Mouse (Mus musculus): ENCODE results near the gene Diaph2. TPM values are rescaled to one million over a fixed set of nuclear protein-coding genes. Genes with fewer than 3 reads are reported as not detected.

Diaph2 gene
- polyA plus RNA-seq, 1 experiment from 2014 or later, result 8.3 TPM

DNA sequence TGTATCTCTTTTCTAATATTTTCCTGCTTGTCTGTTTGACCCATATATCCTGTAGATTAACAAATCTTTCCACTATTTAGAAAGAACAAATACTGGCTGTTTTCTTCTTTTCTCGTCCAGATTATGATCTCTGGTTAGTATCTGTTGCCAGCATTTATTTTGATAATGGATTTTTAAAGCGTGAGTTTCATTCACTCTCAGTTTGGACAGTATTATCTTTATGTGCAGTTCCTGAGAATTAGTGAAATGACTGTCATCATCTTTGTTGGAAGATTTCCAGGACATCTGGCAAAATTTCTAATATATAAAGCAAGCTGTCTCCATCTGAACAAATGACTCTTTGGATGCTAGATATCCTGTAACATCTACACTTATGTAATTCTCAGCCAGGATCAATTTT is 455.7 kb downstream of the Diaph2 start:
- Histone ChIP-seq H3K4me1 (no peaks in the 10 kb centered on the region), H3K27me3 (no peaks in the 10 kb centered on the region), H3K9ac (no peak overlapping the region), H3K27ac (no peak overlapping the region), H3K36me3 (no peaks in the 10 kb centered on the region), H3K9me3 (no peaks in the 10 kb centered on the region), H3K4me3 (no peak overlapping the region), H3K4me2 (no peak overlapping the region)
- ATAC-seq (ENCODE audit: borderline replicate concordance, extremely low read depth, low FRiP score, low TSS enrichment), result no peak
- WGBS, result 45% methylated on average over 2 of the region's 2 CpGs

DNA sequence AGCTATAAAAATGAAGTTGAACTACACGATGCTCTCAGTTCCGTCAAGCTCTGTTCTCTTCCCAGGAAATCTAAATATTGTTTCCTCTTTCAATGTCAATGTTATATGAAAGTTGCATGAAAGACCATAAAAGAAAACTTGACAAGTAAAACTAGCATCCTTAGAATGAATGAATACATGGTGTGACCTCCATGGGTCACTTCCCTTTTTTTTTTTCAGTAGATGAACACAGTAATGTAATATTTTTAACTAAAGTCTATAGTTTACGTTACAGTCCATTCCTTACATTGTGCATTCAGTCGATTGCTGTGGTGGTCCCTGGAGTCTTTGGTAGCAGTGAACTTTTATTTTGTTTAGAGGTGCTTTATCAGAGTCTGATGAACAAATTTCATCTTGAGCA is 462.7 kb downstream of the Diaph2 start:
- H3K4me1 ChIP-seq, result no peaks in the 10 kb centered on the region
- H3K4me2 ChIP-seq, result no peak overlapping the region
- H3K27me3 ChIP-seq, result no peaks in the 10 kb centered on the region
- ATAC-seq (ENCODE audit: borderline replicate concordance, extremely low read depth, low FRiP score, low TSS enrichment), result no peak
- 88% methylated on average over 4 of the region's 4 CpGs for WGBS
- H3K9me3 ChIP-seq, result no peaks in the 10 kb centered on the region
- no peak overlapping the region for H3K4me3 ChIP-seq
- H3K36me3 ChIP-seq, result no peaks in the 10 kb centered on the region
- no peak overlapping the region for H3K27ac ChIP-seq
- H3K9ac ChIP-seq, result no peak overlapping the region

DNA sequence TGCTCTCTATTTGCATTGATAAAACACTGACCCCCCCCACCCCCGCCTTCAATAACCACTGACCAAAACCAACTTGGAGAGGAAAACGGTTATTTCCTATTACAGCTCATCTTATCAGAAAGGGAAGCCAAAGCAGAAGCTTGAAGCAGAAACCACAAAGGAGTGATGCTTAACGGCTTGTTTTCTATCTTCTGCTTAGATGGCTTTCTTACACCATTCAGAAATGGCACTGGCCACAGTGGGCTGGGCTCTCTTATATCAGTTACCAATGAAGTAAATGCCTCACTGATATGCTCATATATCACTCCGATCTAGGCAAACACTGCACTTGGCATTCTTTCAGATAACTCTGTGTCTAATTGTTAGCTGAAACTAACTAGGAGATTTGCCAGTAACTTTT is 463.2 kb downstream of the Diaph2 start:
- H3K36me3 ChIP-seq, result no peaks in the 10 kb centered on the region
- no peaks in the 10 kb centered on the region for H3K9me3 ChIP-seq
- 60% methylated on average over 4 of the region's 4 CpGs for WGBS
- H3K4me2 ChIP-seq, result no peak overlapping the region
- no peak overlapping the region for H3K9ac ChIP-seq
- H3K27ac ChIP-seq, result no peak overlapping the region
- no peak for ATAC-seq (ENCODE audit: borderline replicate concordance, extremely low read depth, low FRiP score, low TSS enrichment)
- H3K4me1 ChIP-seq, result no peaks in the 10 kb centered on the region
- H3K4me3 ChIP-seq, result no peak overlapping the region
- H3K27me3 ChIP-seq, result no peaks in the 10 kb centered on the region

DNA sequence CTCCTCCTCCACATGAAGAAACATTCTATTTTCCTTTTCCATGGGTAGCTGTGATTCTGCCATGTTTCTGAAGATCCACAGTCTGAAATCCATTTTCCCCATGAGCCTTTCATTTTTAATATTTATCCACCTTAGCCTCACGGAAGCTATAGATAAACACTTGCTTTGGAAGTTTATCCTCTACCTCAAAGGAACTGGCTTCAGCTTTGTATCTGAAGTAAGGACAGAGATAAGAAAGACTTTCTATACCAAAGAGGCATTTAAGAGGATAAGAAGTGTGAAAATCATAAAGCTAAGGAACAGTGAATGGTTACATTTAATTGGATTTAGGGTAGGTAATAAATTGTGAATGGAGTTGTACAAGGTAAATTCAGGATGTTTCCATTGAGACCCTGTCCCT is 480.5 kb downstream of the Diaph2 start:
- Histone ChIP-seq H3K4me2 (no peak overlapping the region), H3K27ac (no peak overlapping the region), H3K4me1 (no peaks in the 10 kb centered on the region), H3K27me3 (no peaks in the 10 kb centered on the region), H3K4me3 (no peak overlapping the region), H3K36me3 (no peaks in the 10 kb centered on the region), H3K9ac (no peak overlapping the region), H3K9me3 (no peaks in the 10 kb centered on the region)
- 88% methylated on average over 1 of the region's 1 CpGs for WGBS
- ATAC-seq (ENCODE audit: borderline replicate concordance, extremely low read depth, low FRiP score, low TSS enrichment), result no peak

DNA sequence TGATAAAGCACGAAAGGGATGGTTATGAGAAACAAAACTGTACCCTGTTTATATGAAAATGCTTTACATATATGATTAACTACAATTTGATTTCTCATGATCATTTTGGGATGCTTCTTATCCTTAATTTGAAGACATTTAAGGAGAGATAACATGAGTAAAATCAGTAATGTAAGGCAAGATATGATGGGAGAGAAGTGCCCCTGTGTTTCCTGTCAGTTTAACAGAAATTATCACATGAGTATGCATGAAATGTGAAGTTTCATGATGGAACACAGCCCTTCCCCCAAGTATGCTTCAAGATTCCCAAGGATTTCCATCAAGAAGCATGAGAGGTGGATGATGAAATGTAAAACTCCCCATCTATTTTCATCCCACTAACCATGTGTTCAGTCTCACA is 485.6 kb downstream of the Diaph2 start:
- 64% methylated on average over 1 of the region's 1 CpGs for WGBS
- no peaks in the 10 kb centered on the region for H3K36me3 ChIP-seq
- no peaks in the 10 kb centered on the region for H3K27me3 ChIP-seq
- no peak overlapping the region for H3K4me3 ChIP-seq
- no peaks in the 10 kb centered on the region for H3K9me3 ChIP-seq
- no peaks in the 10 kb centered on the region for H3K4me1 ChIP-seq
- H3K9ac ChIP-seq, result no peak overlapping the region
- no peak overlapping the region for H3K4me2 ChIP-seq
- H3K27ac ChIP-seq, result no peak overlapping the region
- no peak for ATAC-seq (ENCODE audit: borderline replicate concordance, extremely low read depth, low FRiP score, low TSS enrichment)

DNA sequence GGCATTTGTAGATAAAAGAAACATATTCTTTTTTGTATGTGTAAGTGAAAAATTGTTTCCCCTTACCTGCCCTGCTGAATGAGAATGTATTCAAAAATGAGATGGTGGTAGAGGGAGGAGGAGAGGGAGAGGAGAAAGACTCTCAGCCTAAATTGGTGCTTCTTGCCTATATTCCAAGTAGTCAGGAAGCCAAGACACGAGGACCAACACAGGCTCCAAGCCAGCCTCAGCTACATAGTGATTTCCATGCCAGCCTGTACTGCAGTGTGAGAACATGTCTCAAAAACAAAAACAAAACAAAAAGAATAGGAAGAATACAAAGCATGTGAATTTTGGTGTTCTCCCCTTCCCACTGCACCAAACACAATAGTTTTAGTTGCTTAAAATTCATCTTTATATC is 497.1 kb downstream of the Diaph2 start:
- no peaks in the 10 kb centered on the region for H3K36me3 ChIP-seq
- no peak for ATAC-seq (ENCODE audit: borderline replicate concordance, extremely low read depth, low FRiP score, low TSS enrichment)
- no peak overlapping the region for H3K9ac ChIP-seq
- no peaks in the 10 kb centered on the region for H3K27me3 ChIP-seq
- H3K4me1 ChIP-seq, result no peaks in the 10 kb centered on the region
- H3K9me3 ChIP-seq, result no peaks in the 10 kb centered on the region
- no peak overlapping the region for H3K4me3 ChIP-seq
- no peak overlapping the region for H3K27ac ChIP-seq
- 56% methylated on average over 1 of the region's 1 CpGs for WGBS
- no peak overlapping the region for H3K4me2 ChIP-seq

DNA sequence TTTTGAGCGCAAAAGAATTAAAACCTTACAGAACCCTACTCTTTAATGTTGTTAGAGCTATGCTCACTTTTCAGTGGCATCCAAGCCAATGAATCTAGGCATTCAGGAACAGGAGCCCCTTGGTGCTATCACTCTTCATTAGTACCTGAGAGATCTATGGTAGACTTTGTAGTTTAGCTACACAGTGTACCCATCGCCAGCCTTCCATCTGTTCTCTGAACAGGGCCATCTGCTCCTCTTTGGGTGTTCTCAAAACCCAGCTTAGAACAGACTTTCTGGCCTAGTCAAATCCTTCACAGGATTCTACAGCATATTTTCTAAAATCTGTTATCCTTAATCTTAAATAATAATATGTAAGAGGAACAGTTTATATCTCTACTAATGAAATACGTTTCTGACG is 504.1 kb downstream of the Diaph2 start:
- H3K4me1 ChIP-seq, result no peaks in the 10 kb centered on the region
- H3K36me3 ChIP-seq, result no peaks in the 10 kb centered on the region
- no peak overlapping the region for H3K9ac ChIP-seq
- H3K4me3 ChIP-seq, result no peak overlapping the region
- no peak overlapping the region for H3K4me2 ChIP-seq
- WGBS, result 86% methylated on average over 4 of the region's 4 CpGs
- H3K27me3 ChIP-seq, result no peaks in the 10 kb centered on the region
- H3K27ac ChIP-seq, result no peak overlapping the region
- H3K9me3 ChIP-seq, result no peaks in the 10 kb centered on the region
- no peak for ATAC-seq (ENCODE audit: borderline replicate concordance, extremely low read depth, low FRiP score, low TSS enrichment)

DNA sequence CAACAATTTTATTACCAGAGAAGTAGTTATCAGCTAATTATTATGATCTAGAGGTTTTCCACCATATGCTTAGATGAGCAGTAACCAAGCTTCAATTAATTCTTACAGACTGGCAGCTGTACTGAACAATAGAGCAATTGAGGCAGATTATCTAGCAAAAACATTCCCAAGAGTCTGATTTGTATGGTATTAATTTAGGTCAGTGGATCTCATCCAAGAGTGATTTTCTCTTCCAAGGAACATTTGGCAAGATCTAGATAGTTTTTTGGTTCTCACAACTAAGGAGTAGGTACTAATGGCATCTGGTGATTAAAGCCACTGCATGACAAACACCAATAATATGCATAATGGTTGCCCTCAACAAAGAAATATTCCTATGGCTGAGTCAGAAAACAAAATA is 516.2 kb downstream of the Diaph2 start:
- Histone ChIP-seq H3K27ac (no peak overlapping the region), H3K4me1 (no peaks in the 10 kb centered on the region), H3K36me3 (no peaks in the 10 kb centered on the region), H3K4me2 (no peak overlapping the region), H3K9ac (no peak overlapping the region), H3K9me3 (no peaks in the 10 kb centered on the region), H3K4me3 (no peak overlapping the region), H3K27me3 (no peaks in the 10 kb centered on the region)
- no peak for ATAC-seq (ENCODE audit: borderline replicate concordance, extremely low read depth, low FRiP score, low TSS enrichment)

DNA sequence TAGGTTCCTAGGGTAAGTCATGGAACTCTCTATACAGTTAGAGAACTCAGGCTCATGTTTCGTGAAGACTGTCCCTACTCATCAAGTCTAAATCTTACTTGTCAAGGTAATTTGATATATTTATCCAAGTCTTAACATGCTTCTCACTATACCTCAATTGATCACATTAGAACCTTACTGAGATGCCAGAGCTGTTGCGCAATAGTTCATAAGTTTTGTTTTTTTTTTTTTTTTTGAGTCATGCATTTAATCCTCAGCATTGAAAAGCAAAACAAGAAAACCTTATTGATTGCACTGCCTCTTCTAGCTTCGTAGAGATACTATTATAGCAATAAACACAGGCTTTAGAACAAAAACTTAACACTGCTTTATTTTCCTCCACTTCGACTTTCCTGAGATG is 529.6 kb downstream of the Diaph2 start:
- no peak overlapping the region for H3K27ac ChIP-seq
- no peaks in the 10 kb centered on the region for H3K9me3 ChIP-seq
- ATAC-seq (ENCODE audit: borderline replicate concordance, extremely low read depth, low FRiP score, low TSS enrichment), result no peak
- no peaks in the 10 kb centered on the region for H3K27me3 ChIP-seq
- H3K9ac ChIP-seq, result no peak overlapping the region
- no peaks in the 10 kb centered on the region for H3K4me1 ChIP-seq
- 73% methylated on average over 4 of the region's 4 CpGs for WGBS
- H3K4me3 ChIP-seq, result no peak overlapping the region
- H3K4me2 ChIP-seq, result no peak overlapping the region
- no peaks in the 10 kb centered on the region for H3K36me3 ChIP-seq

DNA sequence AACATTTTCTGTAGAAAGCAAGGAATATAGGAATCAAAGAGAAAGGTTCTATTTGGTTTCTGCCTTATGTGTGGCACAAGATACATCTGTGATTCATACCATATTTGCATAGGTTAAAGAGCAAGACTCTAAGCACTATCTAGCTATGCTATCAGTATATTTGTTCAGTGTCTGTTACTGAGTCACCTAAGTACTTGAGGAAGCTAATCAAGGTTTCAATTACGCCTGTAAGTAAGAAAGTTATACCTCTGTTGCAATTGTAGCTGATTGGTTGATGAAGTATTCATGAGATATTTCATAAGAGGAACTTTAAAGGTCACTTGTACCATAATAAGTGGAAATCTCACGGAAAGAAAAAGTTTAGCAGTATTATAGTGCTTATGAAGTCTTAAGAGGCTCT is 531.9 kb downstream of the Diaph2 start:
- 44% methylated on average over 2 of the region's 2 CpGs for WGBS
- no peak for ATAC-seq (ENCODE audit: borderline replicate concordance, extremely low read depth, low FRiP score, low TSS enrichment)
- no peak overlapping the region for H3K4me3 ChIP-seq
- no peaks in the 10 kb centered on the region for H3K4me1 ChIP-seq
- H3K27me3 ChIP-seq, result no peaks in the 10 kb centered on the region
- no peak overlapping the region for H3K9ac ChIP-seq
- H3K9me3 ChIP-seq, result no peaks in the 10 kb centered on the region
- H3K4me2 ChIP-seq, result no peak overlapping the region
- no peaks in the 10 kb centered on the region for H3K36me3 ChIP-seq
- no peak overlapping the region for H3K27ac ChIP-seq

DNA sequence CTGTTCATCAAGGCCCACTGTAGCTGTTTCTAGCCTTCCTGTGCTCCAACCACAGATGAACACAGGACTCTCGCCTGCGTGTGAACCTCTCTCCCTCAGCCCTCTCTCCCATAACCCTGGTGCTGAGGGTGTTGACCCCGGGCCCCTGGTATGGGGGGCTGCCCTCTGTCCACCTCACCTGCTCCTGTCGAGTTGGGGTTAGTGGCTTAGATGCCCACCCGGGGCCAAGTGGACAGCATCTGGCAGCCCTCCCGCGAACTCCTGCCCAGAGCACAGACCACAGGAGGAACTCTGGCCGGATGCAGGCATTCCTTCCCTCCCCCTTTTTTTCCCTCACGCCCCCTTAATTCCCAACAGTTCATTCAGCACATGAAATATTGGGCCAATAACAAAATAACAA is 537.5 kb downstream of the Diaph2 start:
- Histone ChIP-seq H3K9ac (no peak overlapping the region), H3K9me3 (no peaks in the 10 kb centered on the region), H3K36me3 (no peaks in the 10 kb centered on the region), H3K27me3 (no peaks in the 10 kb centered on the region), H3K4me2 (no peak overlapping the region), H3K4me3 (no peak overlapping the region), H3K27ac (no peak overlapping the region), H3K4me1 (no peaks in the 10 kb centered on the region)
- no peak for ATAC-seq (ENCODE audit: borderline replicate concordance, extremely low read depth, low FRiP score, low TSS enrichment)
- 80% methylated on average over 9 of the region's 9 CpGs for WGBS

DNA sequence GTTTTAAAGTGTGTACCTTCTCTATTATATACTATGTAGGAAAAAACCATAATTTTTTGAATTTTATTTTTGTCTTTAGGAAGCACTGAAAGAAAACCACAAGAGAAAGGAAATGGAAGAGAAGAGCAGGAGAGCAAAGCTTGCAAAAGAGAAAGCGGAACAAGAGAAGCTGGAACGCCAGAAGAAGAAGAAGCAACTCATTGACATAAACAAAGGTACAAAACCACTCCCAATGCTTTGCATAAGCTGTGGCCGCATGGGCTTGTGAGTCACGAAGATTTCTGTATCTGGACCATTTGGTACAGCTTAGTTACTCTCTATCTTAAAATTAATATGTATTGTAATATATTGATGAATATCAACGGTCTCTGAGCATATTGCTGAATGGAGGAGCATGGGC is 540.2 kb downstream of the Diaph2 start:
- Histone ChIP-seq H3K4me2 (no peak overlapping the region), H3K4me1 (no peaks in the 10 kb centered on the region), H3K36me3 (no peaks in the 10 kb centered on the region), H3K9ac (no peak overlapping the region), H3K27me3 (no peaks in the 10 kb centered on the region), H3K27ac (no peak overlapping the region), H3K9me3 (no peaks in the 10 kb centered on the region), H3K4me3 (no peak overlapping the region)
- ATAC-seq (ENCODE audit: borderline replicate concordance, extremely low read depth, low FRiP score, low TSS enrichment), result no peak
- WGBS, result 83% methylated on average over 5 of the region's 5 CpGs

DNA sequence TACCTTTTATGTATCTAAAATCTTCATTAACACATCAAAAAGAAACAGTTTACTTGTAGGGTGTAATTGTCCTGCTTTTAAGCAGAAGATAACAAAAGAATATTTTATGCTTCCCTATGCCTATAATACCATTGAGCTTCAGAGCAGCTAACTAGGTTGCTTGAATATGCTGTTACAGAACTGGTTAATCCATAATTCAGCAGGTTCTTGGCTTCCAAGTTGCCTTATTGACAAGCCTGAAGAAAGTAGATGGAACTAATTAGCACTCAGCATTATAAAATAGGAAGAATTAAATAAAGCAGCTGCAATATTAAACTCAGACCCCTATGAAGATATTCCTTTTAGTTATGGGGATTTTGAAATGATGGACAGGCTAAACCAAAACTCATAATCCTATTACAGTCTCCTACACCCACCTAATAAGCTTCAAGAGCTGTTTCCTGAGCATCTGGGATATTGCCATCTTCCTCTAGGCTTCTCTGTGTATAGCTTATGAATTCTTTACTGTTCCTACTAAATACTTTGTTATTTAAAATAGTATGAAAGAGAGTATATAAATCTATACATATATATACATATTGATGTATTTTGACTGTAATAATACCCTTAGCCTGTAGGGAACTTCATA is 601.4 kb downstream of the Diaph2 start:
- no peaks in the 10 kb centered on the region for H3K36me3 ChIP-seq
- no peak overlapping the region for H3K4me3 ChIP-seq
- H3K27ac ChIP-seq, result no peak overlapping the region
- no peak overlapping the region for H3K9ac ChIP-seq
- H3K27me3 ChIP-seq, result no peaks in the 10 kb centered on the region
- H3K4me2 ChIP-seq, result no peak overlapping the region
- no peaks in the 10 kb centered on the region for H3K4me1 ChIP-seq
- no peak for ATAC-seq (ENCODE audit: borderline replicate concordance, extremely low read depth, low FRiP score, low TSS enrichment)
- H3K9me3 ChIP-seq, result no peaks in the 10 kb centered on the region
